Mouse (Mus musculus): ENCODE measurements around the gene Siah2. TPM values are rescaled to one million over a fixed set of nuclear protein-coding genes. Genes with fewer than 3 reads are reported as not detected.

The Siah2 gene
- polyA plus RNA-seq, 1 experiment from 2014 or later: 7.9 TPM

DNA sequence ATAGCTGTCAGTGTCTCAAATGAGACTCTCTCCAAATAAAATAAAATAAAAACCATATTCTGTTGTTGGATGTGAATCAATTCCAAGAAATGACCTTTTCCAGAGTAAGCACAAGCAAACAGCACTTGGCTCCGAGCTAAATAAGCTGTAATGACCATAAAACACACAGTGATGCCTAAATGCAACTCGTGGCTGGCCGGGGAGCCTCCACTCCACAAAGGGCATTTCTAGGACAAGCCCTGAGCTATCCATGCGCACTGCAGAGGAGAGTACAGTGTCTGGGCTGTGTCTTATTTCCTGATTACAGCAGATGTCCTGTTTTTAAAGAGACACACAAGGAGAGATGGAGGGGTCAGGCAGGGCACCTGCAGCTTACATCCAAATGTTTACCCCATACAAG, 12.2 kb downstream of the Siah2 start:
- 57% methylated on average over 4 of the region's 4 CpGs for WGBS
- no peak overlapping the region for H3K9ac ChIP-seq (replicated peaks; ENCODE audit: low read depth, low read length)
- no peak for ATAC-seq
- H3K4me1 ChIP-seq (replicated peaks; ENCODE audit: control insufficient read depth, insufficient read depth, low read length): peaks cover 3% of the 10 kb centered on the region; the same call in 1 of the 2 replicates
- H3K27me3 ChIP-seq (replicated peaks; ENCODE audit: control insufficient read depth, insufficient read depth, low read length): no peaks in the 10 kb centered on the region
- no peak overlapping the region for H3K4me3 ChIP-seq (replicated peaks; ENCODE audit: low read length)
- H3K27ac ChIP-seq (ENCODE audit: low read length): no peak overlapping the region
- H3K9me3 ChIP-seq (ENCODE audit: control insufficient read depth, low read length): no peaks in the 10 kb centered on the region
- no peak overlapping the region for H3K4me2 ChIP-seq (ENCODE audit: low read length)
- H3K36me3 ChIP-seq (ENCODE audit: control insufficient read depth, insufficient read depth): no peaks in the 10 kb centered on the region

GRCm38 (mm10) chr3:58678905-58679304, 13.3 kb downstream of the Siah2 start:
- Histone ChIP-seq H3K4me3 (replicated peaks; ENCODE audit: low read length) (no peak overlapping the region), H3K9me3 (ENCODE audit: control insufficient read depth, low read length) (no peaks in the 10 kb centered on the region), H3K36me3 (ENCODE audit: control insufficient read depth, insufficient read depth) (no peaks in the 10 kb centered on the region), H3K9ac (replicated peaks; ENCODE audit: low read depth, low read length) (no peak overlapping the region), H3K4me2 (ENCODE audit: low read length) (no peak overlapping the region), H3K27me3 (replicated peaks; ENCODE audit: control insufficient read depth, insufficient read depth, low read length) (no peaks in the 10 kb centered on the region), H3K4me1 (replicated peaks; ENCODE audit: control insufficient read depth, insufficient read depth, low read length) (peaks cover 3% of the 10 kb centered on the region; the same call in 1 of the 2 replicates), H3K27ac (ENCODE audit: low read length) (no peak overlapping the region)
- 60% methylated on average over 2 of the region's 2 CpGs for WGBS
- ATAC-seq: no peak

DNA sequence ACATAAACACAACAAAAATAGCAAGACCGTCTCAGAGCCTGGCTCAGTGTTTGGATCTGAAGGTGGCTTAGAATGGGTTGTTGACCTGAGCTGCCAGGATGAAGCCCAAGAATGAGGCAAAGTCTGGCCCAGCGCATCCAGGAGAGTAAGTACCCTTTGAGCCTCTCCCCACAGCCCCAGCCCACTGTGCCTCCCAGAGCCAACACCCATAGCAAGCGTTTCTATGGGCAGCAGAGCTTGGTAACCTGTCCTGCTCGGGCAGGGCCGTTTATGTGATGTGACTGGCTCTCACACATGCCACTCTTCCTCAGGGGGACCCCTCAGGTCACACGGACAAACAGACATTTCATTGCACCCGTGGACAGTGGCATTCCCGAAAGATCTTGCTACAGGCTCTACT, 13.8 kb downstream of the Siah2 start:
- Histone ChIP-seq H3K4me2 (ENCODE audit: low read length) (no peak overlapping the region), H3K27ac (ENCODE audit: low read length) (no peak overlapping the region), H3K9ac (replicated peaks; ENCODE audit: low read depth, low read length) (no peak overlapping the region), H3K4me3 (replicated peaks; ENCODE audit: low read length) (no peak overlapping the region), H3K27me3 (replicated peaks; ENCODE audit: control insufficient read depth, insufficient read depth, low read length) (no peaks in the 10 kb centered on the region), H3K36me3 (ENCODE audit: control insufficient read depth, insufficient read depth) (no peaks in the 10 kb centered on the region), H3K4me1 (replicated peaks; ENCODE audit: control insufficient read depth, insufficient read depth, low read length) (peaks cover 3% of the 10 kb centered on the region; the same call in 1 of the 2 replicates), H3K9me3 (ENCODE audit: control insufficient read depth, low read length) (no peaks in the 10 kb centered on the region)
- no peak for ATAC-seq
- 75% methylated on average over 8 of the region's 8 CpGs for WGBS

- H3K4me2 ChIP-seq (ENCODE audit: low read length): no peak overlapping the region
- no peak for ATAC-seq
- no peak overlapping the region for H3K4me3 ChIP-seq (replicated peaks; ENCODE audit: low read length)
- WGBS: 55% methylated on average over 3 of the region's 3 CpGs
- H3K9ac ChIP-seq (replicated peaks; ENCODE audit: low read depth, low read length): no peak overlapping the region
- H3K4me1 ChIP-seq (replicated peaks; ENCODE audit: control insufficient read depth, insufficient read depth, low read length): peaks cover 3% of the 10 kb centered on the region; the same call in 1 of the 2 replicates
- H3K9me3 ChIP-seq (ENCODE audit: control insufficient read depth, low read length): no peaks in the 10 kb centered on the region
- no peaks in the 10 kb centered on the region for H3K27me3 ChIP-seq (replicated peaks; ENCODE audit: control insufficient read depth, insufficient read depth, low read length)
- no peaks in the 10 kb centered on the region for H3K36me3 ChIP-seq (ENCODE audit: control insufficient read depth, insufficient read depth)
- no peak overlapping the region for H3K27ac ChIP-seq (ENCODE audit: low read length)
Measured at GRCm38 (mm10) chr3:58677615-58678014, 14.6 kb downstream of the Siah2 start.

- no peak overlapping the region for H3K4me2 ChIP-seq (ENCODE audit: low read length)
- no peak overlapping the region for H3K27ac ChIP-seq (ENCODE audit: low read length)
- 93% methylated on average over 5 of the region's 5 CpGs for WGBS
- no peak overlapping the region for H3K9ac ChIP-seq (replicated peaks; ENCODE audit: low read depth, low read length)
- H3K4me1 ChIP-seq (replicated peaks; ENCODE audit: control insufficient read depth, insufficient read depth, low read length): no peaks in the 10 kb centered on the region
- H3K9me3 ChIP-seq (ENCODE audit: control insufficient read depth, low read length): no peaks in the 10 kb centered on the region
- no peaks in the 10 kb centered on the region for H3K27me3 ChIP-seq (replicated peaks; ENCODE audit: control insufficient read depth, insufficient read depth, low read length)
- no peak overlapping the region for H3K4me3 ChIP-seq (replicated peaks; ENCODE audit: low read length)
- no peak for ATAC-seq
- no peaks in the 10 kb centered on the region for H3K36me3 ChIP-seq (ENCODE audit: control insufficient read depth, insufficient read depth)
Measured at GRCm38 (mm10) chr3:58673295-58673694, 18.9 kb downstream of the Siah2 start.

DNA sequence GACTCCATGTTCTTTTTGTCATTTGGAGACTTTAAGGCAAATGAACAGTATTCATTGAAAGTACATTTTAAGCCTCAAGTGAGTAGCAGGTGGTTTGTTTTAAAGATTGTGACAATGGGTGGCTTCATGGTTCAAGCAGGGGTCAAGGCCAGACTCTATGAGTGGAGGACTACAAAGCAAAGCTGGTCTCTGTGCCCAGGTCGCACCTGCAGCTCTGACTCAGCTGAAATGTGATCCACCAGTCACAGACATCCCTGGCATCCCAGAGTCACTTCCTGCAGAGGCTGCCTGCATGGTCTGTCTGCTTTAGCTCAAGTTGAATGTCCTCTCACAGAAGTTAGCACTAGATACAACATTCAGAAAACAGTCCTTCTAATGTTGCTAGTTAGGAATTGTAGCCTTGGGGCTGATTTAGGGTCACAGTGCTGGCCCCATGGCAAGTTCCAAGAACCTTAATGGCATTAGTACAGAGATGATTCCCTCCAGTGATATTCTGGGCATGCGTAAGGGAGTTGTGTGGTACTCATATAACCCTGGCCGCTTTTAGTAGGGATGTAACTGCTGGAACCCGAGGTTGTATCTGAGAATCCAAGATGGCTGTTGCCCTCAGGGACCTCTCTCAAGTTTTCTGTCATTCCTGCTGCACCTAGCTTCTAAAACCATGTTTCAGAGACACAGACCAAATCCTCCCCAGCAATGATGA, 19.6 kb downstream of the Siah2 start:
- 79% methylated on average over 4 of the region's 4 CpGs for WGBS
- ATAC-seq: no peak
- no peak overlapping the region for H3K4me2 ChIP-seq (ENCODE audit: low read length)

GRCm38 (mm10) chr3:58671616-58672250, 20.5 kb downstream of the Siah2 start:
- Histone ChIP-seq H3K4me1 (replicated peaks; ENCODE audit: control insufficient read depth, insufficient read depth, low read length) (no peaks in the 10 kb centered on the region), H3K36me3 (ENCODE audit: control insufficient read depth, insufficient read depth) (no peaks in the 10 kb centered on the region), H3K27ac (ENCODE audit: low read length) (no peak overlapping the region), H3K4me2 (ENCODE audit: low read length) (no peak overlapping the region), H3K4me3 (replicated peaks; ENCODE audit: low read length) (no peak overlapping the region), H3K9ac (replicated peaks; ENCODE audit: low read depth, low read length) (no peak overlapping the region), H3K9me3 (ENCODE audit: control insufficient read depth, low read length) (no peaks in the 10 kb centered on the region), H3K27me3 (replicated peaks; ENCODE audit: control insufficient read depth, insufficient read depth, low read length) (no peaks in the 10 kb centered on the region)
- no peak for ATAC-seq
- 70% methylated on average over 6 of the region's 6 CpGs for WGBS

More for the DNA sequence above, 19.6 kb downstream of the Siah2 start:
- Histone ChIP-seq H3K27me3 (replicated peaks; ENCODE audit: control insufficient read depth, insufficient read depth, low read length) (no peaks in the 10 kb centered on the region), H3K36me3 (ENCODE audit: control insufficient read depth, insufficient read depth) (no peaks in the 10 kb centered on the region), H3K4me1 (replicated peaks; ENCODE audit: control insufficient read depth, insufficient read depth, low read length) (no peaks in the 10 kb centered on the region), H3K9me3 (ENCODE audit: control insufficient read depth, low read length) (no peaks in the 10 kb centered on the region), H3K27ac (ENCODE audit: low read length) (no peak overlapping the region), H3K9ac (replicated peaks; ENCODE audit: low read depth, low read length) (no peak overlapping the region), H3K4me3 (replicated peaks; ENCODE audit: low read length) (no peak overlapping the region)

GRCm38 (mm10) chr3:58663970-58664369, 28.2 kb downstream of the Siah2 start:
- Histone ChIP-seq H3K27ac (ENCODE audit: low read length) (no peak overlapping the region), H3K36me3 (ENCODE audit: control insufficient read depth, insufficient read depth) (no peaks in the 10 kb centered on the region), H3K9me3 (ENCODE audit: control insufficient read depth, low read length) (no peaks in the 10 kb centered on the region), H3K9ac (replicated peaks; ENCODE audit: low read depth, low read length) (no peak overlapping the region), H3K4me2 (ENCODE audit: low read length) (no peak overlapping the region), H3K4me3 (replicated peaks; ENCODE audit: low read length) (no peak overlapping the region), H3K27me3 (replicated peaks; ENCODE audit: control insufficient read depth, insufficient read depth, low read length) (no peaks in the 10 kb centered on the region), H3K4me1 (replicated peaks; ENCODE audit: control insufficient read depth, insufficient read depth, low read length) (no peaks in the 10 kb centered on the region)
- no peak for ATAC-seq
- WGBS: 83% methylated on average over 7 of the region's 7 CpGs

DNA sequence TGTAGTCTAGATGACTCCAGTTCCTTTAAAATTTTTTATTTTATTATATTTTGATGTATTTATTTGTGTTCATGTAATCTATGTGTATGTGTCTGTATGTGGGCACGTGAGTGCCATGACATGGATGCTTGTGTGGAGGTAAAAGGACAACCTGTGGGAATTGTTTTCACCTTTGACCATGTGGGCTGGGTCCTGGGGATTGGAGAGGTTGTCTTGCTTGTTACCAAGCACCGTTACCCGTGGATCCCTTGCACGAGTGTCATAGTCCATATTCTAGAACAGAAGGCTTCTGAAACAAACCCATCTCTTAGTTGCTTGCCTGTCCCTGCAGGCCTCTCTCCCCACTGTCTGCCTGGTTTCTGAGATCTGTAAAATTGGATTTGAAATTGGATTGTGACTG, 31.6 kb downstream of the Siah2 start:
- no peak for ATAC-seq
- no peak overlapping the region for H3K27ac ChIP-seq (ENCODE audit: low read length)
- 86% methylated on average over 4 of the region's 4 CpGs for WGBS
- no peaks in the 10 kb centered on the region for H3K36me3 ChIP-seq (ENCODE audit: control insufficient read depth, insufficient read depth)
- H3K4me1 ChIP-seq (replicated peaks; ENCODE audit: control insufficient read depth, insufficient read depth, low read length): no peaks in the 10 kb centered on the region
- no peaks in the 10 kb centered on the region for H3K27me3 ChIP-seq (replicated peaks; ENCODE audit: control insufficient read depth, insufficient read depth, low read length)
- H3K4me3 ChIP-seq (replicated peaks; ENCODE audit: low read length): no peak overlapping the region
- H3K4me2 ChIP-seq (ENCODE audit: low read length): no peak overlapping the region
- H3K9ac ChIP-seq (replicated peaks; ENCODE audit: low read depth, low read length): no peak overlapping the region
- no peaks in the 10 kb centered on the region for H3K9me3 ChIP-seq (ENCODE audit: control insufficient read depth, low read length)

Measured in forebrain, embryonic 16.5 days (tissue).